Mouse (Mus musculus): ENCODE data around the gene Maneal. TPM values are rescaled to one million over a fixed set of nuclear protein-coding genes. Genes with fewer than 3 reads are reported as not detected.

Maneal gene
- total and polyA plus RNA-seq, 3 experiments: 0.08 TPM; not detected in 2

GRCm38 (mm10) chr4:124829671-124830070 is 32.3 kb downstream of the Maneal start:
- no peaks in the 10 kb centered on the region for H3K9me3 ChIP-seq (replicated peaks; ENCODE audit: low read length)
- H3K27me3 ChIP-seq (replicated peaks): no peaks in the 10 kb centered on the region
- H3K27ac ChIP-seq (ENCODE audit: insufficient read depth, low read depth): no peak overlapping the region
- no peak for DNase-seq (ENCODE audit: extremely low read depth)
- no peak overlapping the region for H3K4me2 ChIP-seq (ENCODE audit: insufficient read depth, low read depth, poor library complexity, severe bottlenecking)
- dilution Hi-C loops (cut with MboI; ENCODE audit: extremely low pct_ligation_motif_present, extremely low pct_unique_long_range_greater_than_20kb, low sequenced_read_pairs): no loop called here
- in situ Hi-C loops (cut with MboI; ENCODE audit: low pct_ligation_motif_present, low pct_unique_long_range_greater_than_20kb, low sequenced_read_pairs): no loop called here
- peaks cover 47 to 83% of the 10 kb centered on the region in 2 experiments for H3K36me3 ChIP-seq (replicated peaks in 1 of 2; ENCODE audit: control insufficient read depth in 1 of 2, insufficient read depth in 1 of 2, low read length in 1 of 2)
- TF ChIP-seq CHD1 (IDR thresholded peaks at IDR 0.05; ENCODE audit: low read depth, low read length) (no peak), MAZ (IDR thresholded peaks at IDR 0.05; ENCODE audit: low read depth, low read length) (no peak)
- H3K9ac ChIP-seq (ENCODE audit: insufficient read depth, low read depth): no peak overlapping the region
- no peak overlapping the region for H3K4me3 ChIP-seq (replicated peaks in 1 of 3; ENCODE audit: low read depth in 2 of 3, low read length in 2 of 3, poor library complexity in 1 of 3)
- H3K4me1 ChIP-seq (ENCODE audit: control insufficient read depth in 1 of 2, insufficient read depth in 2 of 2): no peaks in the 10 kb centered on the region
- H3K79me2 ChIP-seq (replicated peaks; ENCODE audit: control insufficient read depth, extremely low read depth, insufficient read depth, poor library complexity, severe bottlenecking): no peaks in the 10 kb centered on the region

GRCm38 (mm10) chr4:124825371-124825965 is 36.5 kb downstream of the Maneal start:
- TF ChIP-seq MAX (IDR thresholded peaks at IDR 0.05; ENCODE audit: low read length) (no peak), EP300 (IDR thresholded peaks at IDR 0.05; ENCODE audit: low read length) (no peak), SIN3A (IDR thresholded peaks at IDR 0.05; ENCODE audit: low read length) (no peak), ELF1 (IDR thresholded peaks at IDR 0.05; ENCODE audit: low read depth, low read length) (no peak), MAFK (IDR thresholded peaks at IDR 0.05; ENCODE audit: insufficient replicate concordance, low read length) (no peak), IRF4 (IDR thresholded peaks at IDR 0.05; ENCODE audit: low read depth, low read length) (no peak), ETS1 (conservative IDR thresholded peaks at IDR 0.05; ENCODE audit: low read depth, low read length) (no peak), PAX5 (IDR thresholded peaks at IDR 0.05; ENCODE audit: low read length) (no peak), KAT2A (IDR thresholded peaks at IDR 0.05; ENCODE audit: insufficient replicate concordance, low read length) (no peak), HCFC1 (IDR thresholded peaks at IDR 0.05; ENCODE audit: low read depth, low read length) (no peak), CHD2 (IDR thresholded peaks at IDR 0.05; ENCODE audit: low read length) (no peak)
- H3K9me3 ChIP-seq (replicated peaks; ENCODE audit: low read length): no peaks in the 10 kb centered on the region
- in situ Hi-C loops (cut with MboI; ENCODE audit: low pct_ligation_motif_present, low pct_unique_long_range_greater_than_20kb, low sequenced_read_pairs): no loop called here
- peaks cover 0 to 12% of the 10 kb centered on the region in 2 experiments; a peak in 1 of 4 replicates for H3K4me1 ChIP-seq (ENCODE audit: control insufficient read depth in 1 of 2, insufficient read depth in 2 of 2)
- no peak for DNase-seq (ENCODE audit: extremely low read depth)
- H3K4me3 ChIP-seq (replicated peaks in 1 of 3; ENCODE audit: low read depth in 2 of 3, low read length in 2 of 3, poor library complexity in 1 of 3): no peak overlapping the region
- no peaks in the 10 kb centered on the region for H3K79me2 ChIP-seq (replicated peaks; ENCODE audit: control insufficient read depth, extremely low read depth, insufficient read depth, poor library complexity, severe bottlenecking)
- dilution Hi-C loops (cut with MboI; ENCODE audit: extremely low pct_ligation_motif_present, extremely low pct_unique_long_range_greater_than_20kb, low sequenced_read_pairs): no loop called here
- H3K27me3 ChIP-seq (replicated peaks): no peaks in the 10 kb centered on the region
- H3K9ac ChIP-seq (ENCODE audit: insufficient read depth, low read depth): no peak overlapping the region
- no peak overlapping the region for H3K4me2 ChIP-seq (ENCODE audit: insufficient read depth, low read depth, poor library complexity, severe bottlenecking)
- no peak overlapping the region for H3K27ac ChIP-seq (ENCODE audit: insufficient read depth, low read depth)
- H3K36me3 ChIP-seq (replicated peaks in 1 of 2; ENCODE audit: control insufficient read depth in 1 of 2, insufficient read depth in 1 of 2, low read length in 1 of 2): peaks cover 62 to 92% of the 10 kb centered on the region in 2 experiments

GRCm38 (mm10) chr4:124824967-124825366 is 37.0 kb downstream of the Maneal start:
- Histone ChIP-seq H3K4me1 (ENCODE audit: control insufficient read depth in 1 of 2, insufficient read depth in 2 of 2) (peaks cover 0 to 17% of the 10 kb centered on the region in 2 experiments; a peak in 1 of 4 replicates), H3K9me3 (replicated peaks; ENCODE audit: low read length) (no peaks in the 10 kb centered on the region), H3K79me2 (replicated peaks; ENCODE audit: control insufficient read depth, extremely low read depth, insufficient read depth, poor library complexity, severe bottlenecking) (no peaks in the 10 kb centered on the region), H3K4me3 (replicated peaks in 1 of 3; ENCODE audit: low read depth in 2 of 3, low read length in 2 of 3, poor library complexity in 1 of 3) (no peak overlapping the region), H3K9ac (ENCODE audit: insufficient read depth, low read depth) (no peak overlapping the region), H3K4me2 (ENCODE audit: insufficient read depth, low read depth, poor library complexity, severe bottlenecking) (no peak overlapping the region), H3K27ac (ENCODE audit: insufficient read depth, low read depth) (no peak overlapping the region), H3K27me3 (replicated peaks) (no peaks in the 10 kb centered on the region), H3K36me3 (replicated peaks in 1 of 2; ENCODE audit: control insufficient read depth in 1 of 2, insufficient read depth in 1 of 2, low read length in 1 of 2) (peaks cover 64 to 92% of the 10 kb centered on the region in 2 experiments)
- no peak for DNase-seq (ENCODE audit: extremely low read depth)
- TF ChIP-seq MAX (IDR thresholded peaks at IDR 0.05; ENCODE audit: low read length) (no peak), MEF2A (IDR thresholded peaks at IDR 0.05; ENCODE audit: borderline replicate concordance, low read depth, low read length) (no peak), TBP (conservative IDR thresholded peaks at IDR 0.05; ENCODE audit: low read depth, low read length) (no peak), ZNF384 (IDR thresholded peaks at IDR 0.05; ENCODE audit: low read depth, low read length) (no peak), EP300 (IDR thresholded peaks at IDR 0.05; ENCODE audit: low read length) (no peak), JUN (IDR thresholded peaks at IDR 0.05; ENCODE audit: insufficient read depth, low read depth, low read length) (no peak)
- dilution Hi-C loops (cut with MboI; ENCODE audit: extremely low pct_ligation_motif_present, extremely low pct_unique_long_range_greater_than_20kb, low sequenced_read_pairs): no loop called here
- in situ Hi-C loops (cut with MboI; ENCODE audit: low pct_ligation_motif_present, low pct_unique_long_range_greater_than_20kb, low sequenced_read_pairs): no loop called here

Data from CH12.LX (cell line).